Mouse (Mus musculus) liver (tissue): ENCODE results near the gene Pctp.

Experiments
- DNase-seq: peaks from one replicate; pipeline ENCODE4 v3.0.0-alpha.2; 2020; ENCODE audit warnings: mixed read lengths

Pctp gene

DNA sequence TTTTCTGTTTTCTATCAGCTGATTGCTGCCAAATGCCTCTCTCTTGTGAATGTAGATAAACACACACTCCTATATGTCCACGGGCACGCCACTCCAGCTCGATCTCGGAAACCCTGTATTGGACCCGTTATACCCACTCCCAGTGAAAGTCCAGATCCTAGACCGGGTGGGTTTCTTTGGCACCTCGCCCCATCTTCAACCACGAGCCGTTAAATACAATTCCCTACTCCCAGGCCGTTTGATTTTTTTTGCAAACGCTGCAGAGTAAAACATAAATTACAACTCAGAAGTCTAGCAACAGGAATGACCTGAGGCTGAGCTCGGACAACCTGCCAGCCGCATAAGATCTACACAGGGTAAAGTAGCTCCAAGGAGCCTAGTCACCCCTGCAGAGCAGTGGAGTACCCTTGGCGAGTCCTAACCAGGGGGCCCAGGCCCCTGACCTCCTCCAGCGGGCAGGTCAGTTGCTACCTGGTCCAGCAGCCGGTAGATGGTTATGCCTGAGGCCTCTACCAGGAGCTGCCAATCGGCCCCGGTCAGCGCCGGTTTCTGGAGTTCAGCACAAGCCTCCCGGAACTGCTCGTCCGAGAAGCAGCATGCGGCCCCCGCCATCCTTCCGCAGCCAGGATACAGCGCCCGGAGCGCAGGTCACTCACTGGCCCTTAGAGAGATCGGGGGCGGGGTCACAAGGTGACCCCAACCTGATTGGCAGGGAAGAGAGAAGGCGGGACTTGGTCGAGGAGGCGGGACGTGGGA lies at the start of gene Pctp:
Gene Pctp (minus strand): TSS at position 664 of the 756 bp plus-strand sequence.
- peak; percentile 91 for DNase-seq

DNA sequence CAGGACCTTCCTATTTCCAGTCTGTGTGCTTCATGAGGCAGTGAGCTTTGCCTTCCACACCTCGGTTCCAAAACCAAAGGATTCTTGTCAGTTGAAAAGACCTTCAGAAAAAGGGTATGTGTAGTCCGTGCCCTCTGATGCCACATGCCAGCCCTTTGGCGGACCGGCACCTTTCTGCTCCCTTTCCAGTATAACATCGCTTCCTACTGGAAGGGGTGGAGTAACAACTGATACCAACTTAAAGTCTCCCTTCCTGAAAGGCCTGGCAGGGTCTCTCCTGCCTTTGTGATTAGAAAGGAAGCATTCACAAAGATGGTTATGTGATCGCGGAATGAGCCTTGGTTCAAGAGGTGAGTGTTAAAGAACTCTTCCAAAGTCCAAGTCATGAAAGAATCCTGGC lies 47.3 kb upstream of the Pctp start:
- DNase-seq, result no peak

DNA sequence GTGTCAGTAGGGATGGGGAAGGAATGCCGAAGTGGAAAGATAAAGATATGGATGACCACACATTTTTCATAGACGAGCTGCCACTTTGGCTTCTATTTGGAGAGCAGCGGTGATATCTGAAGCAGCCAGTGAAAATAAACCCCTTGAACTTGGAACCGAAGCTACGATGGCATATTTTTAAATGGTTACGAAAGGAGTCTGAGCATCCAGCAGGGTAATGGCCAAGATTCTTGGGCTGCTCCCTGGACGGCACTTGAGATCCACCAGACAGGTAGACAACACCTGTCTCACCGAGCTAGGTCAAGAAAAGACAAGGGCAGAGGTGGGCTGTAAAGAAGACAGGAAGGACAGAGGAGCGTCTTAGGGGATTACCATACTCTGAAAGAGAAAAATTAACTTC lies 44.6 kb upstream of the Pctp start:
- DNase-seq, result no peak

DNA sequence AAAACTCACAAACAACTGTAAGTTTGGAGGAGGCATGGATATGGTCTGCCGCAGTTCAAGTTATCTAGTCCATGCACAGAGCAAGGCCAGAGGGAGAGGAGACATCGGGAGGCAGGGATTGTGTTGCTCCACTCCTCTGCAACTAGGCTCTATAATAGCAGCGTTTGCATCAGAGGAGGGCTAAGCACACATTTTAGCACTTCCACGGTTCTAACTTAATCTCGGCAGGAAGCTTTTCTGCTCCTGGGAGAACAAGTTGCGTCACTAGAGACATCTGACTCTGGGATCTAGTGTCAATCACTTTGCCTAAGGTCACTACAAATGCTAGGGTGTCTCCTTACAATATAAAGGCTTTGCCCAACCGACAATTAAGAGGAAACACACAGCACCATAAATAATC lies 43.5 kb upstream of the Pctp start:
- DNase-seq, result no peak

DNA sequence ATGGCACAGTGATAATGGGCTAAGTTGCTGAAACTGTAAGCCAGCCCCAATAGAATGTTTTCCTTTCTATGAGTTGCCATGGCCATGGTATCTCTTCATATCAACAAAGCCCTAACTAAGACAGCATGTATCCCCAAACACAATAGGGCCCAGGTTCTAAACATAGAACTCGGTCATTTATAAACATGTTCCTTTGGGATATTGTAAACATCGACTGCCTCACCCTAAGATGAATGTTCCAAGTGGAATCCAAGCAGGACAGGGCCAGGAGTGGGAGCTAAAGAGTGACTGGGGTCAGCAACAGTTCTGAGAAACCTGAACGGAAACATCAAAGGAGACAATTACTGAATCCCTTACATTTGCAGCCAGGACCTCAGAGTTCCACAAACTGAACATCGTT lies 41.8 kb upstream of the Pctp start:
- DNase-seq, result no peak

DNA sequence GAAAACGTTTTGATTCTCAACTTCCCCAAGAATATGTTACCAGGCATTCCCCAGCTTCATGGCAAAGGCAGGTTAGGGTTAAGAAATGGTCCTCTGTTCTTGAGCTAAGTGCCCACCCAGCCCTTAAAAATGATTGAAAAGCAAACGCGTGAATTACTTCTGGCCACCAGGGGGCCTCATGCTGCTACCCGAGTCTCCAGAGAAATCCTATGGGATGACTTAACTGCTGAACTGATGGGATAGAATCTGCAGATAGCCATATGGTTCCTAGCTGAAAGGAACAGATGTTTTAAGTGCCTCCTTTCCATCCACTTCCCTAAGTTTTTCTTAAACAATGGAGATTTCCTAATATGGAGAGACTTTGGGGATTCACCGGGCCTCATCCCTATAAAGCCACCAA lies 35.3 kb upstream of the Pctp start:
- DNase-seq, result peak; percentile 21

DNA sequence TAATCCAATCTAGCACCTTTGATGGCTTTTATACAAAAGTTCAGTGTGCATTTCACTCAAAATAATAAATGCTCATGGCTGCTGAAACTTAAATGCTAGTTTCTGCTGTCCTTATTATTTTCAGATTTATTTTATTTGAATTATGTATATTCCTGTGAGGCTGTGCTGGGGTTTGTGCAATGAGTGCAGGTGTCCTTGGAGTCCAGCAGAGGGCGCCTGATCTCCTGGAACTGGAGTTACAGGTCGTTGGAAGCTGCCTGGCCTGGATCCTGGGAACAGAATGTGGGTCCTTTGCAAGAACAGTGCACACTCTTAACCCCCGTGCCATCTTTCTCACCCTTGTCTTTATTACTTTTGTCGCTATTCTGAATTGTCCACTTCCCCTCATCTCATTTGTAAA lies 33.7 kb upstream of the Pctp start:
- no peak for DNase-seq

GRCm38 (mm10) chr11:90035532-90035931 lies 32.8 kb upstream of the Pctp start:
- DNase-seq, result no peak

DNA sequence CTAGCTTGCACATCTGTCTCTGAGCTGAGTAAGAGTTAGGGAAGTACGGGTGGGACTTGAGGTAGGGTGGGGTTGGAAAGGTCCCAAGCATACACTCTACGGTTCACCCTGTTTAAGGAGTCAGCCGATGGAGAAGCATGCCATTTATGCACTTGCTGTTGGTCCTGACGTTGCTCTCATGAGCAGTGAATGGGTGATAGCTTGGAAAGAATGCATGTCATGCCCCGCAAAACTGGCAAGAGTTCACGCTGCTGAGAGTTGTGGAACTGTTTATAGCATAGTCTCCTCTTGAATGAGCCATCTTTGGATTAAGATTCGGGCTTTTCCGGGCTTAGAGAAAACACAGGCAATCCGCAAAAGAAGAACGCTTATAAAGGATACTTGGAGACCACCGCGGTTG lies 32.0 kb upstream of the Pctp start:
- DNase-seq, result no peak

DNA sequence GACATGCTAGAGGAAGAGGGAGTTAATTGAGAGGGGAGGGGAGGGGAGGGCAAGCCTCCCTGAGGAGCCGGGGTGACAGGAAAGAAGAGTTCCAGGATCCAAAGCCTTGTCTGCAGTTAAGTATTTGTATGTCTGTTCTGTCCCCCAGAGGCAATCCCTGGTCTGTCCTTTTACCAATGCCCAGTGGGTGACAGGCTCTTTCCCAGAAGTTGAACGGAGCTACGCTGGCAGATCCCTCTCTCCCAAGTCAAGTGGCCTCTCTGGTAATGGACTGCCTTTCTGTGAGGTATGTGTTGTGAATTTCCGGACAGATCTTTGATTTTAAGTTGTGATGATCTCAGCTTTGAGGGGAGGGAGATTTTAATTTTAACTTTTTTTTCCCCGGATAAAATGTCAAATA lies 30.7 kb upstream of the Pctp start:
- no peak for DNase-seq

- DNase-seq, result no peak
Observed at GRCm38 (mm10) chr11:90032807-90033206, 30.1 kb upstream of the Pctp start.

DNA sequence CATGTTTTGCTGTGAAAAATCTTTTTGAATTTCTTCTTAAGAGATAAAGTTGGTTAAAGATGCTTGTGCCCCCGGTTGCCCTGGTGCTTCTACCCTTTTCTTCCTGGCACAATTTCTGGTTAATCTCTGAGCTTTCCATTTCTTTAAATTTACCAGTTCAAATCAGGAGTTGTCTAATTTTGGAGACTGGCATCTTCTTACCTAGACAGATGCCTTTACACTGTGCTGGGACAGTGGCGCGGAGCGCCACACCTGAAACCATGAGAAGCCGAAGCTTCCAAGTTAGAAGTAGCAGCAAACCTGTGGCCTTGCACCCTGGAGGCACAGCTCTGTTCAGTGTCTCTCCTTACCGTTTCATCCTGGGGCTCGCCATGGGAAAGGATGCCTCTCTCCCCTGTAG lies 28.4 kb upstream of the Pctp start:
- DNase-seq, result no peak

GRCm38 (mm10) chr11:90030557-90030956 lies 27.9 kb upstream of the Pctp start:
- peak; percentile 36 for DNase-seq

- no peak for DNase-seq
Observed at GRCm38 (mm10) chr11:90029841-90030398, 27.2 kb upstream of the Pctp start, which contains the start of gene Tmem100. Gene Tmem100 (plus strand): TSS chr11:90030348.

- DNase-seq, result peak; percentile 8
Observed at GRCm38 (mm10) chr11:90029354-90029753, 26.7 kb upstream of the Pctp start.

DNA sequence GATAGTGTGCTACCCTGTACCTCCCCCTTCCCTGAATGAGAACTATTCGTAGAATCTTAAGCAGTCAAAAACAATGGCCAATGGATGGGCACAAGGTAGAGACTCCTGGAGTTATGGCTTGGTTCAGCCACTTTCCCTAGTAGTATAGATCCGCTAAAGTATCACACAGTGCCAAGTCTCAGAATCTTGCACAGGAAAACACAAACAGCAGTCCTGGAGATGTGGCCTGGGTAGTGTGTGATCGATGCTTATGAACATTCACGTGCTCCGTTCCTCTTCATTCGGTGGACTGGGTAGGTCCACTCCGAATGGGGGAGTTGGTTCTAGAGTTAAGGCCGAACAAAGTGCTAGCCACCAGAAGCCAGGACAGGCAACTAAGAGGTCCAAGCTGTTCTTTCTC lies 26.1 kb upstream of the Pctp start:
- DNase-seq, result no peak

GRCm38 (mm10) chr11:90027216-90027615 lies 24.5 kb upstream of the Pctp start:
- no peak for DNase-seq

GRCm38 (mm10) chr11:90026802-90027174 lies 24.1 kb upstream of the Pctp start:
- no peak for DNase-seq

- no peak for DNase-seq
Observed at GRCm38 (mm10) chr11:90025891-90026801, 23.5 kb upstream of the Pctp start.

- DNase-seq, result peak; percentile 20
Observed at GRCm38 (mm10) chr11:90019161-90019560, 16.5 kb upstream of the Pctp start.

- DNase-seq, result no peak
Observed at GRCm38 (mm10) chr11:90015281-90015680, 12.6 kb upstream of the Pctp start.

DNA sequence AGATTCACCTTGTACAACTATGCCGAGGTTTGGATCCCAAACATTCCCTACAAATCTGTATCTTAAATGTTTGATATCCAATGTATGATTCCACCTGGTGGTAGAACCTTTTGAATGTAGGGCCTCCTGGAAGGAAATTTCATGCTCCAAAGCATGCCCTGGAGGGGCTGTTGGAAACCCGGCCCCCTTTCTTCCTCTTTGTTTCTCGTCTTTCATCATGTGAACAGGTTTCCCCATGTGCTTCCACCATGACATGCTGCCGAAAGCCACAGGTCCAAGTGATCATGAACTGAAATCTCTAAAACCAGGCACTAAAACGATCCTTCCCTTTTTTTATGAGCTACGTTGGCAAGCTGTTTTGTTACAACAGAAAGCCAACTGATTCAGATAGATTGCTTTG lies 11.0 kb upstream of the Pctp start:
- DNase-seq, result no peak

GRCm38 (mm10) chr11:90007791-90008531 lies 5.3 kb upstream of the Pctp start:
- DNase-seq, result no peak
